Mouse (Mus musculus) heart, postnatal 0 days (tissue): ENCODE measurements around the gene Lpar1.

Experiments used
- CTCF ChIP-seq: IDR thresholded peaks from 2 replicates; pipeline ENCODE4 v1.5.1; 2016; ENCODE audit warnings: antibody characterized with exemption, control low read depth, low read depth
- EP300 ChIP-seq: IDR thresholded peaks from 2 replicates; pipeline ENCODE4 v1.6.1; 2016; ENCODE audit warnings: antibody characterized with exemption, low read depth

- TF ChIP-seq EP300 (no peak), CTCF (no peak)
Observed at GRCm38 (mm10) chr4:58533519-58533918, 20.2 kb downstream of the Lpar1 start.
